Mouse (Mus musculus) gastrocnemius, adult 8-10 months (tissue): Measurements from ENCODE around the gene Gan. TPM values are rescaled to one million over a fixed set of nuclear protein-coding genes. Genes with fewer than 3 reads are reported as not detected.

Experiments
- DNase-seq, 2 experiments: peaks; one replicate each; pipeline ENCODE4 v3.0.0; 2022; ENCODE audit warnings: low spot score in 2 of 2
- total RNA-seq, 4 experiments: library from RNA; stranded (reverse); gene quantifications; 2 replicates each; pipeline ENCODE4 v1.2.4; 2022

The Gan gene
- total RNA-seq, 4 experiments from 2014 or later: 4.7 to 5.5 (median 4.9) TPM

GRCm38 (mm10) chr8:117198141-117198935 lies 40.4 kb downstream of the Gan start:
- peak in 1 of 2 experiments; percentile 10 for DNase-seq

GRCm38 (mm10) chr8:117199658-117200057 lies 41.7 kb downstream of the Gan start:
- no peak for DNase-seq

- DNase-seq: no peak
Measured at GRCm38 (mm10) chr8:117200346-117200745, 42.4 kb downstream of the Gan start.

GRCm38 (mm10) chr8:117200803-117201202 lies 42.9 kb downstream of the Gan start:
- no peak for DNase-seq

- no peak for DNase-seq
Measured at GRCm38 (mm10) chr8:117201221-117202017, 43.5 kb downstream of the Gan start.

- DNase-seq: no peak
Measured at GRCm38 (mm10) chr8:117203085-117203484, 45.1 kb downstream of the Gan start.

GRCm38 (mm10) chr8:117205884-117206283 lies 47.9 kb downstream of the Gan start:
- no peak for DNase-seq

GRCm38 (mm10) chr8:117206636-117207035 lies 48.7 kb downstream of the Gan start:
- DNase-seq: no peak

- no peak for DNase-seq
Measured at GRCm38 (mm10) chr8:117209150-117209549, 51.2 kb downstream of the Gan start.

GRCm38 (mm10) chr8:117212100-117212499 lies 54.2 kb downstream of the Gan start:
- DNase-seq: no peak

- no peak for DNase-seq
Measured at GRCm38 (mm10) chr8:117217724-117218123, 59.8 kb downstream of the Gan start.

GRCm38 (mm10) chr8:117222396-117222795 lies 64.5 kb downstream of the Gan start:
- no peak for DNase-seq

- DNase-seq: peak; percentile 56 to 63
Measured at GRCm38 (mm10) chr8:117224630-117225029, 66.7 kb downstream of the Gan start.

- no peak for DNase-seq
Measured at GRCm38 (mm10) chr8:117226306-117226705, 68.4 kb downstream of the Gan start.

GRCm38 (mm10) chr8:117227339-117227738 lies 69.4 kb downstream of the Gan start:
- DNase-seq: no peak

GRCm38 (mm10) chr8:117233199-117233598 lies 75.3 kb downstream of the Gan start:
- DNase-seq: no peak

GRCm38 (mm10) chr8:117236531-117236930 lies 78.6 kb downstream of the Gan start:
- no peak for DNase-seq

GRCm38 (mm10) chr8:117240326-117240725 lies 82.4 kb downstream of the Gan start:
- no peak for DNase-seq

GRCm38 (mm10) chr8:117240841-117241494 lies 83.0 kb downstream of the Gan start:
- DNase-seq: no peak

- no peak for DNase-seq
Measured at GRCm38 (mm10) chr8:117241848-117242247, 83.9 kb downstream of the Gan start.

GRCm38 (mm10) chr8:117242286-117242685 lies 84.4 kb downstream of the Gan start:
- DNase-seq: no peak

- no peak for DNase-seq
Measured at GRCm38 (mm10) chr8:117244601-117245000, 86.7 kb downstream of the Gan start.
